Mouse (Mus musculus) heart, embryonic 14.5 days (tissue): ENCODE results near the gene Ralb. TPM values are rescaled to one million over a fixed set of nuclear protein-coding genes. Genes with fewer than 3 reads are reported as not detected.

ENCODE experiments used
- ATAC-seq: fragments of 200-750 bp; cut with Nextera tagmentation; 2 replicates; pipeline ENCODE4 v1.8.0; 2017; ENCODE audit warnings: low read depth, moderate TSS enrichment; ENCODE audit not compliant: insufficient number of reproducible peaks, insufficient read depth, low FRiP score
- H3K27ac ChIP-seq, 2 experiments: fragments of 200-500 bp in 1 of 2; fragments of 300-500 bp in 1 of 2; sonication (generic) in 1 of 2; replicated peaks in 1 of 2; 2 replicates each; pipeline ENCODE4 v1.5.1; 2012 to 2014; ENCODE audit warnings: low read depth in 2 of 2, low read length in 2 of 2, control low read depth in 1 of 2, mild to moderate bottlenecking in 1 of 2, mixed read lengths in 1 of 2; ENCODE audit not compliant: control insufficient read depth in 1 of 2, insufficient read depth in 1 of 2
- H3K27me3 ChIP-seq: fragments of 300-500 bp; sonication (generic); 2 replicates; pipeline ENCODE4 v1.6.1; 2014; ENCODE audit warnings: mild to moderate bottlenecking, low read length, control low read depth; ENCODE audit not compliant: control insufficient read depth, insufficient read depth
- H3K36me3 ChIP-seq: fragments of 300-500 bp; sonication (generic); 2 replicates; pipeline ENCODE4 v1.6.1; 2014; ENCODE audit warnings: mild to moderate bottlenecking, control low read depth, low read length, mixed read lengths; ENCODE audit not compliant: control insufficient read depth, insufficient read depth
- H3K4me1 ChIP-seq, 2 experiments: fragments of 200-500 bp in 1 of 2; fragments of 300-500 bp in 1 of 2; sonication (generic) in 1 of 2; 2 replicates each; pipeline ENCODE4 v1.6.1; 2012 to 2014; ENCODE audit warnings: low read length in 2 of 2, control low read depth in 1 of 2, mixed read lengths in 1 of 2; ENCODE audit not compliant: control insufficient read depth in 2 of 2, insufficient read depth in 2 of 2
- H3K4me2 ChIP-seq: fragments of 300-500 bp; sonication (generic); 2 replicates; pipeline ENCODE4 v1.6.1; 2014; ENCODE audit warnings: mild to moderate bottlenecking, low read length
- H3K4me3 ChIP-seq, 2 experiments: fragments of 200-500 bp in 1 of 2; fragments of 300-500 bp in 1 of 2; sonication (generic) in 1 of 2; 2 replicates each; pipeline ENCODE4 v1.5.1; 2012 to 2014; ENCODE audit warnings: low read length in 2 of 2, mild to moderate bottlenecking in 2 of 2, control low read depth in 1 of 2, low read depth in 1 of 2, moderate library complexity in 1 of 2; ENCODE audit not compliant: control insufficient read depth in 1 of 2, insufficient read depth in 1 of 2
- H3K9ac ChIP-seq: fragments of 300-500 bp; sonication (generic); 2 replicates; pipeline ENCODE4 v1.6.1; 2014; ENCODE audit warnings: mild to moderate bottlenecking, low read length
- H3K9me3 ChIP-seq: fragments of 300-500 bp; sonication (generic); 2 replicates; pipeline ENCODE4 v1.6.1; 2016; ENCODE audit warnings: low read length, control low read depth; ENCODE audit not compliant: control insufficient read depth
- WGBS: fragments of 180-500 bp; shearing (Covaris S2); extraction: QIAGEN DNeasy Blood & Tissue Kit; methylation state at CpG from one replicate; pipeline ENCODE4 v1.1.7; 2014; 5-methylcytosine and 5-hydroxymethylcytosine counted together
- polyA plus RNA-seq: library from polyadenylated mRNA; unstranded; fragments of >200 nt; fragmentation: Nextera tagmentation; extraction: Ambion mirVana; gene quantifications from 2 replicates; pipeline ENCODE4 v1.2.1, GENCODE M21; 2014

Ralb gene
- polyA plus RNA-seq, 1 experiment from 2014 or later = 127 TPM

DNA sequence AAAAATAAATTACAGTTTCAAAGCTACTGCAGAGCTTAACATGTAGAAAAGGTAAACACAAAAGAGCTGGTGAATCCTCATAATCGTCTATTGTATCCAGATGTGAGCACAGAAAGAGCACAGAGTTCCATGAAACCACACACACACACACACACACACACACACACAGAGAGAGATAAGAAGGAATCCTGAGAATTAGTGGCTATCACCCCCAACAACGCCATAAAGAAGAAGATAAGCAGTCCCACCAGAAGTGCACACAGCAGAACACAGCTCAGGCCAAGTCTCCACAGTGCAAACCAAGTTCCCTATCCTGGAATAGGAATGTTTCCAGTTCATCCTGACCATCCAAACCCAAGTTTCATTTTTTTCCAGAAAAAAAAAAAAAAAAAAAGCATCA, 40.6 kb upstream of the Ralb start:
- no peak for ATAC-seq
- Histone ChIP-seq H3K4me3 (no peak overlapping the region), H3K9me3 (no peaks in the 10 kb centered on the region), H3K9ac (no peak overlapping the region), H3K4me1 (peaks cover 9 to 26% of the 10 kb centered on the region in 2 experiments), H3K36me3 (peaks cover 8% of the 10 kb centered on the region; the same call in 1 of the 2 replicates), H3K27me3 (no peaks in the 10 kb centered on the region), H3K27ac (no peak overlapping the region), H3K4me2 (no peak overlapping the region)
- 26% methylated on average over 2 of the region's 2 CpGs for WGBS

DNA sequence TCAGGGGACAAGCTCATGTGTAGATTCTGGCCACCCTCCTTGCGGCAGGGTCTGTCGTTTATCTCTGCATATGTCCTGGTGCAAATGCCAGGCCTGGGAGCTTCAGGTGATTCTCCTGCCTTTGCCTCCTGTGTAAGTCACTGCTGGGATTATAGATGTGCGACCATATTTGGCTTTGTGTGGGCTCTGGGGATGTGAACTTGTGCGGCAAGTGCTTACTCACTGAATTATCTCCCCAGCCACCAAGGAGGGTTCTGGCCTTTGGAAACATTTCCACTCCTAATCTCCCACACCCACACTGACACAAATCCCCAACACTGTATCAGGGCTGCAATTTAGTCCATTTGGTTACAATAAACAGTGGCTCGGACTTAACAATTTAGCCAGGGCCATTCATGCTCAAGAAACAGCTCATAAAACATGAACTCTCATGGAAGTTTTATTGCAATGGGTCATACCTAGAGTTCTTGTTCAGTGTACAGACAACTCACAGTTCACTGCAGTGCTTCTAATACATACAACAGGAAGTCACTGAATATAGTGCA, 40.1 kb upstream of the Ralb start:
- no peaks in the 10 kb centered on the region for H3K27me3 ChIP-seq
- H3K9me3 ChIP-seq = no peaks in the 10 kb centered on the region
- peaks cover 8% of the 10 kb centered on the region; the same call in 1 of the 2 replicates for H3K36me3 ChIP-seq
- ATAC-seq = no peak
- no peak overlapping the region for H3K4me2 ChIP-seq
- H3K4me1 ChIP-seq = peaks cover 9 to 26% of the 10 kb centered on the region in 2 experiments
- no peak overlapping the region for H3K4me3 ChIP-seq
- no peak overlapping the region for H3K27ac ChIP-seq
- no peak overlapping the region for H3K9ac ChIP-seq
- WGBS = 55% methylated on average over 5 of the region's 5 CpGs

GRCm38 (mm10) chr1:119543316-119543715, 38.7 kb upstream of the Ralb start:
- no peak for ATAC-seq
- no peak overlapping the region for H3K27ac ChIP-seq

GRCm38 (mm10) chr1:119541570-119541969, 37.0 kb upstream of the Ralb start:
- Histone ChIP-seq H3K27ac (no peak overlapping the region), H3K9me3 (no peaks in the 10 kb centered on the region), H3K9ac (no peak overlapping the region), H3K4me3 (no peak overlapping the region), H3K4me2 (no peak overlapping the region), H3K27me3 (no peaks in the 10 kb centered on the region), H3K4me1 (peaks cover 10 to 29% of the 10 kb centered on the region in 2 experiments), H3K36me3 (no peaks in the 10 kb centered on the region)
- WGBS = 19% methylated on average over 3 of the region's 3 CpGs
- ATAC-seq = no peak

More at GRCm38 (mm10) chr1:119543316-119543715, 38.7 kb upstream of the Ralb start:
- WGBS = 81% methylated on average over 6 of the region's 6 CpGs
- peaks cover 8% of the 10 kb centered on the region; the same call in 1 of the 2 replicates for H3K36me3 ChIP-seq
- H3K9me3 ChIP-seq = no peaks in the 10 kb centered on the region
- H3K27me3 ChIP-seq = no peaks in the 10 kb centered on the region
- H3K4me1 ChIP-seq = peaks cover 9 to 29% of the 10 kb centered on the region in 2 experiments
- no peak overlapping the region for H3K4me2 ChIP-seq
- H3K4me3 ChIP-seq = no peak overlapping the region
- no peak overlapping the region for H3K9ac ChIP-seq

GRCm38 (mm10) chr1:119540836-119541557, 36.4 kb upstream of the Ralb start:
- no peaks in the 10 kb centered on the region for H3K27me3 ChIP-seq
- H3K4me2 ChIP-seq = no peak overlapping the region
- H3K4me3 ChIP-seq = no peak overlapping the region
- 0 out of 4 replicates have a peak overlapping the region, but pooled peaks of 1 of the 2 experiments have one; percentile 35 for H3K27ac ChIP-seq
- 0 out of 2 replicates have a peak, but pooled peaks have one; percentile 38 for ATAC-seq
- no peaks in the 10 kb centered on the region for H3K36me3 ChIP-seq
- no peaks in the 10 kb centered on the region for H3K9me3 ChIP-seq
- WGBS = 59% methylated on average over 9 of the region's 9 CpGs
- peaks cover 10 to 29% of the 10 kb centered on the region in 2 experiments for H3K4me1 ChIP-seq
- no peak overlapping the region for H3K9ac ChIP-seq

- H3K9me3 ChIP-seq = no peaks in the 10 kb centered on the region
- no peak for ATAC-seq
- WGBS = 53% methylated on average over 2 of the region's 2 CpGs
- no peaks in the 10 kb centered on the region for H3K36me3 ChIP-seq
- no peak overlapping the region for H3K4me3 ChIP-seq
- no peaks in the 10 kb centered on the region for H3K27me3 ChIP-seq
- no peak overlapping the region for H3K4me2 ChIP-seq
- no peak overlapping the region for H3K27ac ChIP-seq
- peaks cover 10 to 21% of the 10 kb centered on the region in 2 experiments for H3K4me1 ChIP-seq
- H3K9ac ChIP-seq = no peak overlapping the region
Measured at GRCm38 (mm10) chr1:119539252-119539651, 34.7 kb upstream of the Ralb start.

- Histone ChIP-seq H3K4me3 (no peak overlapping the region), H3K4me1 (peaks cover 10 to 21% of the 10 kb centered on the region in 2 experiments), H3K9ac (no peak overlapping the region), H3K9me3 (no peaks in the 10 kb centered on the region), H3K36me3 (no peaks in the 10 kb centered on the region), H3K27ac (no peak overlapping the region), H3K27me3 (no peaks in the 10 kb centered on the region), H3K4me2 (no peak overlapping the region)
- no peak for ATAC-seq
- WGBS = 79% methylated on average over 6 of the region's 6 CpGs
Measured at GRCm38 (mm10) chr1:119537651-119538050, 33.1 kb upstream of the Ralb start.
